Mouse (Mus musculus) adrenal gland, adult 8-10 months (tissue): ENCODE results near the gene Kcns1. TPM values are rescaled to one million over a fixed set of nuclear protein-coding genes. Genes with fewer than 3 reads are reported as not detected.
"Not testable (repeated sequence)": the region's sequence is repeated elsewhere in the genome, so short reads cannot be mapped to it uniquely, and the experiment has no call there.

ENCODE experiments used
- DNase-seq: peaks from one replicate; pipeline ENCODE4 v3.0.0; 2022
- total RNA-seq, 4 experiments: library from RNA; stranded (reverse); gene quantifications; 2 replicates each; pipeline ENCODE4 v1.2.4; 2022

Kcns1 gene
- under 1 TPM in 1 of 4 experiments, not detected in 3; 0.14 TPM for total RNA-seq

- DNase-seq, result no peak
These were observed at the start of gene Kcns1 for GRCm38 (mm10) chr2:164170902-164171301. Gene Kcns1 (minus strand): TSS chr2:164171113.

GRCm38 (mm10) chr2:164219295-164219694, 48.4 kb upstream of the Kcns1 start:
- DNase-seq, result no peak

GRCm38 (mm10) chr2:164212711-164213110, 41.8 kb upstream of the Kcns1 start:
- DNase-seq, result no peak

GRCm38 (mm10) chr2:164210892-164211291, 40.0 kb upstream of the Kcns1 start:
- no peak for DNase-seq

- DNase-seq, result no peak
These were observed 35.8 kb upstream of the Kcns1 start for GRCm38 (mm10) chr2:164206676-164207075.

- DNase-seq, result not testable (repeated sequence)
These were observed 35.1 kb upstream of the Kcns1 start for GRCm38 (mm10) chr2:164206011-164206410.

GRCm38 (mm10) chr2:164199626-164200327, 28.9 kb upstream of the Kcns1 start, which contains the start of gene Wfdc15a:
Gene Wfdc15a (minus strand): TSS chr2:164200130.
- DNase-seq, result no peak

GRCm38 (mm10) chr2:164196700-164196990, 25.7 kb upstream of the Kcns1 start:
- no peak for DNase-seq

- peak; percentile 26 for DNase-seq
These were observed 25.2 kb upstream of the Kcns1 start for GRCm38 (mm10) chr2:164195971-164196699.

GRCm38 (mm10) chr2:164194959-164195630, 24.2 kb upstream of the Kcns1 start:
- peak; percentile 55 for DNase-seq

- no peak for DNase-seq
These were observed 21.4 kb upstream of the Kcns1 start for GRCm38 (mm10) chr2:164192279-164192678.

- DNase-seq, result no peak
These were observed 19.7 kb upstream of the Kcns1 start, which contains the start of gene Wfdc12 for GRCm38 (mm10) chr2:164190576-164190975. Gene Wfdc12 (minus strand): TSS chr2:164190608.

- DNase-seq, result no peak
These were observed 17.8 kb upstream of the Kcns1 start for GRCm38 (mm10) chr2:164188722-164189121.

GRCm38 (mm10) chr2:164184145-164184719, 13.3 kb upstream of the Kcns1 start:
- no peak for DNase-seq

- no peak for DNase-seq
These were observed 12.4 kb upstream of the Kcns1 start for GRCm38 (mm10) chr2:164183340-164183739.

- no peak for DNase-seq
These were observed 11.9 kb upstream of the Kcns1 start, which contains the start of gene Wfdc5 for GRCm38 (mm10) chr2:164182692-164183255. Gene Wfdc5 (minus strand): TSS chr2:164182742.

GRCm38 (mm10) chr2:164180770-164181169, 9.9 kb upstream of the Kcns1 start:
- no peak for DNase-seq

- no peak for DNase-seq
These were observed 9.2 kb upstream of the Kcns1 start for GRCm38 (mm10) chr2:164180124-164180523.

- DNase-seq, result peak; percentile 34
These were observed 6.9 kb upstream of the Kcns1 start for GRCm38 (mm10) chr2:164177831-164178230.

- DNase-seq, result no peak
These were observed 4.9 kb upstream of the Kcns1 start for GRCm38 (mm10) chr2:164175850-164176249.

GRCm38 (mm10) chr2:164174649-164175395, 3.9 kb upstream of the Kcns1 start:
- no peak for DNase-seq

GRCm38 (mm10) chr2:164173394-164173793, 2.5 kb upstream of the Kcns1 start:
- no peak for DNase-seq
